Mouse (Mus musculus) embryonic stem cell, embryonic (primary cell): ENCODE data around the gene Psmb6.

ENCODE experiments used
- CTCF ChIA-PET, 4 experiments: fragments of 300-600 bp in 2 of 4; fragments of 350-600 bp in 2 of 4; sonication (Branson Sonifier 250); formaldehyde crosslinking; loops; one replicate each; lab custom pipeline; 2022; ENCODE audit warnings: inconsistent platforms in 2 of 4; lab: Charles Lee
- POLR2A ChIA-PET, 4 experiments: fragments of 300-600 bp in 2 of 4; fragments of 350-600 bp in 2 of 4; sonication (Branson Sonifier 250); formaldehyde crosslinking; loops; one replicate each; lab custom pipeline; 2022; ENCODE audit warnings: antibody characterized with exemption in 4 of 4, inconsistent platforms in 1 of 4; lab: Charles Lee

Psmb6 gene

DNA sequence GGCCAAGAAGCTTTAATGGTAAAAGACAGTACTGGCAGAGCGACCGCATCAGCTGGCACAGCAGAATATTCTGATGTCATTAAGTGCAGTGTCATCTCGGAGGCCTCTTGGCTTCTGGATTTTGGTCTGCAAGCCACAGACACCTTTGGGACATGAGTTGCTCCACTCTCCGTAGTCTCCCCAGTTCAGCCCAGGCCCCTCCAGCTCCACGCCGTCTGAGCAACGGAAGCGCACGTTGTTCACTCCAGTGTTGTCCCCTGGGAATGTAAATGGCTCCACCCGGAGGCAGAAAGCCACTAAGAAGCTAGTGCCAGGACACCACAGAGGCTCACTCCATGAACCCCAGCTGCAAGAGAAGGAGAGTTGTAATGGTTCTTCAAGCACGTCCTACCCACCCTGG, 11.6 kb upstream of the Psmb6 start:
- POLR2A ChIA-PET, result interaction anchor here in 3 of 4 experiments (0.6 to 2.3 kb wide), 6 partner anchors 12 to 263 kb away, joined by 3 to 9 read pairs (median 3); partner anchors contain the start of genes Arrb2 (in 1 of the 3), Psmb6 (in 1 of the 3) and Spag7 (in 1 of the 3)
- CTCF ChIA-PET, result interaction anchor here in 2 of 4 experiments (1.0 to 1.9 kb wide), 8 partner anchors 9 to 133 kb away, joined by 3 to 6 read pairs (median 4); partner anchors contain the start of genes Med11 (in 1 of the 2), Psmb6 (in 1 of the 2), Rnf167 (in 1 of the 2) and Slc25a11 (in 1 of the 2)

DNA sequence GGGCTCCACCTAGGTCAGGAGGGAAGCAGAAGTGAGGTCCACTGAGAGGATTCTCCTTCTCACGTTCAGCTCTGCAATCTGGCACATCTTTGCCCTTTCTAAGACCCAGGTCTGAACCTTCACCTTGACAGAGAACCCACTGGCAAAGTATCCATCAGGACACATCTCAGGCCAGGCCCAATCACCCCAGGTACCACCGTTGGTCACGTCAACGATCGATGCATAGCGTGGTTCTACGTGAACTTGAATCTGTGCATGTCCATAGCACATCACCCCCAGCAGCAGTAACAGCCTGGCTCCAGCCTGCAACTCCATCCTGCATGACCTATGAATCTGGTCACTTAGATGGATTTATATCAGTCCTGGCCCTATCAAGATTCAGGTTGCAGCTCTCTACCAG, 10.9 kb upstream of the Psmb6 start, which contains the start of gene Vmo1:
Gene Vmo1, minus strand, starts transcription at position 329 of the 400 bp plus-strand sequence.
- CTCF ChIA-PET, result interaction anchor here in 2 of 4 experiments (0.5 to 1.9 kb wide), 7 partner anchors 9 to 133 kb away, joined by 3 to 6 read pairs (median 4); partner anchors contain the start of genes Med11 (in 1 of the 2), Psmb6 (in 1 of the 2), Rnf167 (in 1 of the 2) and Slc25a11 (in 1 of the 2)

DNA sequence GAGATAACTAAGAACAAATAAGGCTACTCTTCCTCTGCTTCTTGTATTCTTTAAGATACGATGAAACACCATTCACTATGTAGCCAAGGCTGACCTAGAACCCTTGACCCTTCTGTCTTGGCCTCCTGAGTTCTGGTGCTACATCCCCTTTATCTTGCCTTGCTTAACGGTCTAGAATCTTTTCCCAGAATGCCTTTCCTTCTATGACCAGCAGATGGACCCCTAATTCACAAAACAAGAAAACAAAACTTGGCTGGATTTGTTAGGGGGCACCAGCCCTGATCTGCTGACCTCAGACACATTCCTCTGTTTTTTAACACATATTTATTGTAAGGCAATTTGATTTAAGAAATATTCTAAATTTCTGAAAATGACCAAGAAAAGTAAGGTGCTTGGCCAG, 8.8 kb upstream of the Psmb6 start:
- ChIA-PET CTCF (interaction anchor here in 3 of 4 experiments (0.6 to 5.1 kb wide), 6 partner anchors 104 to 261 kb away, joined by 3 to 19 read pairs (median 5); no protein-coding TSS in a partner anchor), POLR2A (interaction anchor here in 1 of 4 experiments (1.5 kb wide), 1 partner anchor 9 kb away, joined by 3 read pairs; the partner anchor contains the start of gene Psmb6)

More for the DNA sequence above, 10.9 kb upstream of the Psmb6 start, which contains the start of gene Vmo1:
- POLR2A ChIA-PET, result interaction anchor here in 3 of 4 experiments (0.6 to 2.3 kb wide), 4 partner anchors 11 to 263 kb away, joined by 3 to 9 read pairs (median 4); partner anchors contain the start of genes Psmb6 (in 1 of the 3) and Spag7 (in 1 of the 3)

DNA sequence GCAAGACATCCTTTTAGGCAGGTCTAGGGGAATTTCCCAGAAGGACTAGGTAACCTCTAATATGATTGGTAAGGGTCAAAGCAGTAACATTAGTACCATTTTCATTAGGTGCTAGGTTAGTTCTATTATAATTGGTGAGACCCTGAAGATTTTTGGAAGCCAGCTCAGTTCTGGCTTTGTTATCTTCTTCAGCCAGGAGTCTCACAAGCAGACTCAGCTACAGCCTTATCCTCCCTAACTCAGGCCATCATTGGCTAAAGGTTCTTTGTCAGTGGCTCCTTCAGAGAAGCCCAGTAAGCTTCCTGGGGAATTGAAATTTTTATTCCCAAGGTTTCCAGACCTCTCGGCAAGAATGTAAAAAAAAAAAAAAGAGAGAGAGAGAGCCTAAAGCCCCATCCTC, 6.7 kb upstream of the Psmb6 start:
- ChIA-PET POLR2A (interaction anchor here in 3 of 4 experiments (0.6 to 2.4 kb wide), 11 partner anchors 8 to 170 kb away, joined by 3 to 12 read pairs (median 4); partner anchors contain the start of genes Pld2 (in 1 of the 3), Rnf167 (in 1 of the 3) and Slc25a11 (in 1 of the 3)), CTCF (interaction anchor here (0.6 to 5.1 kb wide), 8 partner anchors 12 to 288 kb away, joined by 3 to 19 read pairs (median 3); no protein-coding TSS in a partner anchor)

DNA sequence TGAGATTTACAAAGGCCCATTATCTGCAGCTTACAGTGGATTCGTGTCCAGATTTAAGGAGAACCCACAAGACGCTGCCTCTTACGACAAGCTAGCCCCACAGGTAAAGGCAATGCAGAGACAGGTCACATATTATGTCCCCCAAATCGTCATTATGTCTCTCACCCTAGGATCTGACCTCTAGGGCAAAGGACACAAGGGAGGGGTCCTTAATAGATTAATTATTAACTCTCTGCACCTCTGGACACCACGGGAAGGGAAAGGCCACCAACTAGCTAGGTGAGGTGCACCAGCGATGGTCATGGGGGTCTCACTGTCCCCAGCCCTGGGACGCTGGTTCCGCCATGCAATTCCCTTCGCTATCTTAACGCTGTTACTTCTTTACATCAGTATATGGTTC, 6.2 kb upstream of the Psmb6 start, which contains the start of gene Gltpd2:
Gene Gltpd2, plus strand, starts transcription at position 274 of the 400 bp plus-strand sequence.
- ChIA-PET CTCF (interaction anchor here (0.6 to 5.1 kb wide), 15 partner anchors 9 to 503 kb away, joined by 3 to 19 read pairs (median 3); partner anchors contain the start of genes Acadvl (in 1 of the 4) and Arrb2 (in 1 of the 4)), POLR2A (interaction anchor here (0.6 to 2.4 kb wide), 21 partner anchors 9 to 213 kb away, joined by 3 to 12 read pairs (median 4); partner anchors contain the start of genes Arrb2 (in 2 of the 4), Rnf167 (in 2 of the 4), Slc25a11 (in 2 of the 4) and 4930544D05Rik (in 1 of the 4))

DNA sequence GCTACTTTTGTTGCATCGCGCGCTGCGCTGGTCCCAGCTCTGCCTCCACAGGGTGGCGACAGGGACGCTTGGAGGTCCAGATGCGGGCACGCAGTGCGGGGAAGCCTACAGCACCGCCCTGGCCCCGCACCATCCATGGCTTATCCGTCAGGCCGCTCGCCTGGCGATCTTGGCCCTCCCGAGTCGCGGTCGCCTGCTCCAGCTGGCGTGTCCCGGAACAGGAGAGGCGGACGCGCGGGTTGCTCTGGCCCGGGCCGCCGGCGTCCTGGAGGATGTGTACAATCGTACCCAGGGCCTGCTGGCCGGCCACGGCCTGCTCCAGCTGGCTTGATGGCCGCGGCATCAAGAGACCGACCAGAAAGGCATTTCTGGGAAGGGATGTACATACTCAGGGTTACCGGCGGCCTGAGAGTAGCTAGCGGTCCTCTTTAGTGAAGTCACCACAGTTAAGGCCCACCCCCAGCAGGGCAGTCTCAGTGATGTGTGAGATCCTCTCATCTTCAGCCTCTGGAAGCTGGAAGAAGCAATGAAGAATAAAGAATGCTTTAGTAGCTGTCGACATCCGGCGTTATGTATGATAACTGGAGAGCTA, 4.9 kb upstream of the Psmb6 start:
- CTCF ChIA-PET, result interaction anchor here (0.5 to 5.1 kb wide), 20 partner anchors 9 to 410 kb away, joined by 3 to 19 read pairs (median 3); partner anchors contain the start of gene Arrb2 (in 1 of the 4)

DNA sequence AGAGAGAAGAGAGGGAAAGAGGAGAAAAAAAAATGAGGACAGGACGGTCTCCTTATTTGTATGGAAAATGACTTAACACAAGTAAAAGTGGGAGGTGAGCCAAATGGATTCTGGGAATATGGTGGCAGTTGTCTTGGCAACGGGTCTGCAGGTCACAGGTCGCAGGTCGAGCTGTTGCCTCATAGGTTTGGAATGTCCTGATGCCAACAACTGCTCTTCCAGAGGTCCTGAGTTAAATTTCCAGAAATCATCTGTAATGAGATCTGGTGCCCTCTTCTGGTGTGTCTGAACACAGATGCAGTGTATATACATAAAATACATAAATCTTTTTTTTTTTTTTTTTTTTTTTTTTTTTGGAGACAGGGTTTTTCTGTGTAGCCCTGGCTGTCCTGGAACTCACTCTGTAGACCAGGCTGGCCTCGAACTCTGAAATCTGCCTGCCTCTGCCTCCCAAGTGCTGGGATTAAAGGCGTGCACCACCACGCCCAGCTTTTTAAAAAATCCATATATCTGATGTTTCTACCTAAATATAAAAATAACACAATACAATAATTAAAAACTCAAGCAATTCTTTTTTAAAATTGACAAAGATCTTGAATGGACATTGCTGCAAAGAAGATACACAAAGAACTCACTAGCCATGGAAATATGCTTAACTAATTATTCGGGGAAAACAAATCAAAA, 1.7 kb upstream of the Psmb6 start:
- POLR2A ChIA-PET, result interaction anchor here (0.7 to 3.6 kb wide), 9 partner anchors 85 to 254 kb away, joined by 3 to 39 read pairs (median 4); partner anchors contain the start of genes Arrb2 (in 2 of the 4), Rnf167 (in 1 of the 4) and Slc25a11 (in 1 of the 4)
- CTCF ChIA-PET, result interaction anchor here in 3 of 4 experiments (0.6 to 1.0 kb wide), 7 partner anchors 8 to 141 kb away, joined by 3 to 8 read pairs (median 4); no protein-coding TSS in a partner anchor

More for the DNA sequence above, 4.9 kb upstream of the Psmb6 start:
- POLR2A ChIA-PET, result interaction anchor here (0.5 to 2.4 kb wide), 31 partner anchors 10 to 1336 kb away, joined by 3 to 13 read pairs (median 4); partner anchors contain the start of genes Arrb2 (in 3 of the 4), Rnf167 (in 3 of the 4), 4930544D05Rik (in 2 of the 4) and Slc25a11 (in 2 of the 4)

DNA sequence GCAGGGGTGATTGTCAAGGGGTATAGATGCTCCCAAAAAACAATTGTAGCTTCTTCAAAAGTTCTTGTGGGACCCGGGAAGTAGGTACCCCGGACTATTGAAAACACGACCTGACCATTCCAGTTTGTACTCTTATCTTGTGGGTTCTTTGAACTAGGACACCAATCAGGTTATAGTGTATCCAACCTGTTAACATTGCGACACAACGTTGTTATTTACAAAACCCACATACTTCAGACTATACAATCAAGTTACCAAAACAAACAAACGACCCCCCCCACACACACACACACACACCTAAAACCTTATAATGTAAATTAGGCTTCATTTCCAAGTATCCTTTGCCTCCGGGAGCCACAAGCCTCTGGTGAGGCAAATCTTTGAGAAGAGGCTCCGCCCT, 385 bp upstream of the Psmb6 start:
- POLR2A ChIA-PET, result interaction anchor here (0.6 to 3.6 kb wide), 85 partner anchors 8 to 977 kb away, joined by 3 to 39 read pairs (median 4); partner anchors contain the start of genes Rnf167 (in 4 of the 4), Slc25a11 (in 4 of the 4), 4930544D05Rik (in 3 of the 4) and Arrb2 (in 2 of the 4)
- CTCF ChIA-PET, result interaction anchor here (0.6 to 1.6 kb wide), 14 partner anchors 10 to 253 kb away, joined by 3 to 7 read pairs (median 4); partner anchors contain the start of genes 4930544D05Rik (in 1 of the 4), Arrb2 (in 1 of the 4), Spag7 (in 1 of the 4) and Vmo1 (in 1 of the 4)

DNA sequence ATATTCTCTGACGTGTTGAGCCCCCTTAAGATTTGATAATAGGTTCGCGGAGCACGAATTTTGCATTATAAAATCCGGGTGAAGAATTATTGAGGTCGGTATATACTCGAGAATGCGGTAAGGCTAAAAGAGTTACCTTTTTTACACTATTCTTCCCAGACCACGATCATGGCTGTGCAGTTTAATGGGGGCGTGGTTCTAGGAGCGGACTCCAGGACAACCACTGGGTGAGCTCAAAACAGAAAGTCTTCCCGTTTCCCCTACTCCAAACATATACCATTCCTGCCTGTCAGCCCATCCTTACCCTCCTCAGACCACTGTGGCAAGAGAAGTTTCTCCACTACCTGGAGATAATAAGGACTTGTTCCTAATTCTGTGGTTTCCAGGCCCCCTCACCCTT, 559 bp downstream of the Psmb6 start:
- POLR2A ChIA-PET, result interaction anchor here (0.6 to 3.6 kb wide), 73 partner anchors 9 to 826 kb away, joined by 3 to 39 read pairs (median 4); partner anchors contain the start of genes 4930544D05Rik (in 3 of the 4), Pld2 (in 3 of the 4), Arrb2 (in 2 of the 4) and Pelp1 (in 2 of the 4)
- CTCF ChIA-PET, result interaction anchor here (0.6 to 1.6 kb wide), 14 partner anchors 9 to 252 kb away, joined by 3 to 7 read pairs (median 4); partner anchors contain the start of genes 4930544D05Rik (in 1 of the 4), Arrb2 (in 1 of the 4), Pld2 (in 1 of the 4) and Vmo1 (in 1 of the 4)

DNA sequence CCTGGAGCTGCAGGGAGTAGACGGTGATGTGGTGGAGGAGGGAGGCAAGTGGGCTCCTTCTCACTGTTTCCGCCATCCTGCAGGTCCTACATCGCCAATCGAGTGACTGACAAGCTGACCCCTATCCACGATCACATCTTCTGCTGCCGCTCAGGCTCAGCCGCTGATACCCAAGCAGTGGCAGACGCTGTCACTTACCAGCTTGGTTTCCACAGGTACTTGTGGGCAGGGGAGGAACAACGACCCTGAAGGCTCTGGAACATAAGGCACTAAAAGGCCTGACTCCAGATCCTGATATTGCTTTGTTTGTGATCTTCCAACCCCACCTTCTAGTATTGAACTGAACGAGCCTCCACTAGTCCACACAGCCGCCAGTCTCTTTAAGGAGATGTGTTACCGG, 1.0 kb downstream of the Psmb6 start:
- ChIA-PET CTCF (interaction anchor here in 2 of 4 experiments (1.0 to 1.6 kb wide), 4 partner anchors 14 to 251 kb away, joined by 3 to 7 read pairs (median 4); partner anchors contain the start of genes Arrb2 (in 1 of the 2) and Pld2 (in 1 of the 2)), POLR2A (interaction anchor here in 3 of 4 experiments (0.6 to 3.6 kb wide), 29 partner anchors 9 to 289 kb away, joined by 3 to 39 read pairs (median 5); partner anchors contain the start of genes Pld2 (in 3 of the 3), Rnf167 (in 3 of the 3), Slc25a11 (in 3 of the 3) and Arrb2 (in 2 of the 3))

DNA sequence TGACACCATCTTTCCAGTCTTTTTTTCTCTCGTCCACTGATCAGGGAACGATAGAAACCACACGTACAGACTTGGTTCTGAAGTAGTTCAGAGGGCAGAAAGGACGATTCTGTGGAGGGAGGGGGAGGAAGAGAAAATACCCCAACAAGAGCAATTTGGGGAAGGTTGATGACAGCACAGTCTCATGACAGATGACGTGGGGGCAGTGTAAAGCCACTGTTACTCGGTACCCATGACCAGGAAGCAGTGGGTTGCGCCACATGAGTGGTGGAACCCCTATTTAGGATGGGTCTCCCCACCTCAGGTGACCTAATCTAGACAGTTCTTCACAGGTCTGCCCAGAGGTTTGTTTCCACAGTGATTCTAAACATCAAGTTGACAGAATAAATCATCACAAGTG, 3.4 kb downstream of the Psmb6 start:
- ChIA-PET POLR2A (interaction anchor here in 2 of 4 experiments (0.6 to 3.6 kb wide), 6 partner anchors 50 to 119 kb away, joined by 3 to 17 read pairs (median 5); partner anchors contain the start of genes Rnf167 (in 2 of the 2), Slc25a11 (in 2 of the 2) and 4930544D05Rik (in 1 of the 2)), CTCF (interaction anchor here in 2 of 4 experiments (1.3 to 1.6 kb wide), 2 partner anchors 9 to 12 kb away, joined by 3 to 4 read pairs; partner anchors contain the start of gene Pld2 (in 1 of the 2))

DNA sequence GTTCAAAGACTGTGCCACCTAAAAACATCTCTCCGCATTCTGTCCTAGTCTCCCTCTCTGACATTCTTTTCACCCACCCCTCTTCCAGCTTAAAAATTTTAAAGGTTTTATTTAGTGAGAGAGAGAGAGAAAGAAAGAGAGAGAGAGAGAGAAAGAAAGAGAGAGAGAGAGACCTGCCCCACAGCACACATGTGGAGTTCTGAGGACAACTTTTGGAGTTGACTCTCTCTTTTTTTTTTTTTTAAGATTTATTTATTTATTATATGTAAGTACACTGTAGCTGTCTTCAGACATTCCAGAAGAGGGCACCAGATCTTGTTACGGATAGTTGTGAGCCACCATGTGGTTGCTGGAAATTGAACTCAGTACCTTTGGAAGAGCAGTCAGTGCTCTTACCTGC, 5.9 kb downstream of the Psmb6 start:
- CTCF ChIA-PET, result interaction anchor here (0.6 to 1.4 kb wide), 12 partner anchors 8 to 240 kb away, joined by 3 to 5 read pairs (median 4); no protein-coding TSS in a partner anchor
- POLR2A ChIA-PET, result interaction anchor here in 3 of 4 experiments (0.7 to 2.0 kb wide), 11 partner anchors 9 to 444 kb away, joined by 3 to 8 read pairs (median 4); partner anchors contain the start of genes Rnf167 (in 2 of the 3), Slc25a11 (in 2 of the 3) and Pld2 (in 1 of the 3)

DNA sequence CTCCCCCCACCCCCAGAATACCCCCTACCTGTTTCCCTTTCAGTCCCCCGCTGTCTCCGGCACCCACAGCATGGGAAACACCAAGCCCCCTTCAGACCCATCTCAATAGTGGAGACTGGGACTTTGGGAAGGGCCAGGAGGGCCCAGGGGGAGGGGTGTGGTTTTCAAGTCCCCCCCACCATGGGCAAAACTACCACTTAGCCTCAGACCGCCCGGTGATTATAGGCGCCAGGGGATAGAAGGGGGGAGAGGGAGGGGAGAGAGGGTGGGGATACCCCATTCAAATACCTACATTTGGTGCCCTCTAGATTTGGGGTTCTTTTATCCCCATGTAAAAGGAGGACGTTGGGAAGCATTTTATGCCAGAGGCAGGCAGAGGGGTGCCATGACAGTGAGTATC, 7.7 kb downstream of the Psmb6 start, which contains the start of gene Gm40193:
Gene Gm40193, minus strand, starts transcription at position 101 of the 400 bp plus-strand sequence.
- CTCF ChIA-PET, result no interaction called here
- POLR2A ChIA-PET, result interaction anchor here in 1 of 4 experiments (0.7 to 2.0 kb wide), 2 partner anchors 13 to 18 kb away, joined by 3 to 6 read pairs; no protein-coding TSS in a partner anchor

DNA sequence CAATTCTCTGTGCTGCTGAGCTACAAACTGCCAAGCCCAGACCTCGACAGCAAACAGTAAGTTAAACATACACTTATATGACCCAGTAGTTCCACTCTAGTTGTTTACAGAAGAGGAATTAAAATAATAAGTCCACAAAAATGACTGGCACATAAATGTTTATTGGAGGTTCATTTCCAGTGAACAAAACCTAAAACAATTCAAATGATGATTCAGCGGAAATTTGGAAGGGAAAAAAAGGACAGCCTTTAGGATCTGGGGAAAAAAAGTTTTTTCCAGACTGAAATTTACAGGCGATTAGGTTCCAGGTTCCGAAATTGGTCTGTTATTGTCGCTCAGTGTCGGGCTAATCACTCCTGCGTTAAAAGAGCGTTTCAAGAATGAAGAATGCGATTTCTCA, 14.3 kb downstream of the Psmb6 start:
- ChIA-PET POLR2A (interaction anchor here in 3 of 4 experiments (0.9 to 2.3 kb wide), 12 partner anchors 12 to 480 kb away, joined by 3 to 16 read pairs (median 4); partner anchors contain the start of genes Psmb6 (in 3 of the 3), 4930544D05Rik (in 1 of the 3), Mis12 (in 1 of the 3) and Pelp1 (in 1 of the 3)), CTCF (interaction anchor here in 3 of 4 experiments (0.6 to 2.2 kb wide), 5 partner anchors 12 to 107 kb away, joined by 3 to 6 read pairs (median 3); partner anchors contain the start of gene Arrb2 (in 1 of the 3))
